9 mouse cellular contexts compared by ENCODE assay signal in genomic region chr15:86005691-86006525, GRCm38 (mm10). TPM values are rescaled to one million over a fixed set of nuclear protein-coding genes. Genes with fewer than 3 reads are reported as not detected.
DNase-seq lines count a peak whose midpoint lies in the region; ATAC-seq and TF ChIP-seq lines count a peak whose summit lies in the region.
"Had no signal": no experiment of that assay in that cellular context is flagged by ENCODE, and none has a peak within 500 bp of the region (broad histone marks: within the 10 kb centered on the region; RNA-seq: fewer than 3 reads in every experiment).

No protein-coding gene starts in this region.

- TF ChIP-seq POLR2A in thymus, adult 2 months (IDR thresholded peaks at IDR 0.05; ENCODE audit: control insufficient read depth, extremely low read depth, insufficient read depth, low read length, poor library complexity): no peak

- no peak for TF ChIP-seq CTCF in thymus, adult 2 months (IDR thresholded peaks at IDR 0.05; ENCODE audit: borderline replicate concordance, control insufficient read depth, extremely low read depth, insufficient read depth, low read length, poor library complexity)

- H3K36me3 ChIP-seq in midbrain, embryonic 11.5 days (ENCODE audit: control insufficient read depth, insufficient read depth, low read length): no peaks in the 10 kb centered on the region
- H3K36me3 ChIP-seq in thymus, adult 2 months (ENCODE audit: control insufficient read depth, insufficient read depth, low read length): no peaks in the 10 kb centered on the region
- H3K36me3 ChIP-seq: lung, embryonic 15.5 days had no signal

- DNase-seq in NIH3T3 (ENCODE audit: low read depth): peak; percentile 18
- DNase-seq in cerebellum, postnatal 14 days: peak; percentile 84 to 88
- DNase-seq in heart, adult 9 months (ENCODE audit: low spot score in 2 of 2): peak; percentile 46 to 57
- DNase-seq in midbrain, embryonic 11.5 days (ENCODE audit: low spot score, missing footprints): peak; percentile 96
- DNase-seq in right cerebral cortex, postnatal 4 days: no peak
- DNase-seq in spleen, adult 12 weeks (ENCODE audit: low spot score): no peak
- DNase-seq in thymus, adult 2 months: no peak

- WGBS in midbrain, embryonic 11.5 days: 12% methylated on average over 11 of the region's 11 CpGs
- 89% methylated on average over 11 of the region's 11 CpGs for WGBS in thymus, adult 2 months

- H3K27me3 ChIP-seq in midbrain, embryonic 11.5 days (ENCODE audit: control insufficient read depth, insufficient read depth, low read length): peaks cover 3% of the 10 kb centered on the region; the same call in 1 of the 2 replicates
- no peaks in the 10 kb centered on the region for H3K27me3 ChIP-seq in thymus, adult 2 months (ENCODE audit: control insufficient read depth, insufficient read depth, low read length)
- H3K27me3 ChIP-seq: lung, embryonic 15.5 days had no signal

- H3K9ac ChIP-seq in midbrain, embryonic 11.5 days (ENCODE audit: low read length): no peak overlapping the region
- H3K9ac ChIP-seq: lung, embryonic 15.5 days had no signal

- peaks cover 26% of the 10 kb centered on the region for H3K4me1 ChIP-seq in midbrain, embryonic 11.5 days (ENCODE audit: control insufficient read depth, insufficient read depth, low read length)
- peaks cover 35% of the 10 kb centered on the region for H3K4me1 ChIP-seq in thymus, adult 2 months (replicated peaks; ENCODE audit: control insufficient read depth, insufficient read depth, low read length)

- H3K4me2 ChIP-seq in midbrain, embryonic 11.5 days: peak overlapping the region; percentile 28; the same call in 1 of the 2 replicates
- H3K4me2 ChIP-seq: lung, embryonic 15.5 days had no signal

- peak overlapping the region; percentile 32 for H3K27ac ChIP-seq in midbrain, embryonic 11.5 days (ENCODE audit: low read depth, low read length)
- H3K27ac ChIP-seq in thymus, adult 2 months (ENCODE audit: control insufficient read depth, insufficient read depth, low read length): no peak overlapping the region

- H3K4me3 ChIP-seq in midbrain, embryonic 11.5 days (ENCODE audit: low read depth, low read length): no peak overlapping the region
- no peak overlapping the region for H3K4me3 ChIP-seq in thymus, adult 2 months (ENCODE audit: control insufficient read depth, insufficient read depth, low read length)
- H3K4me3 ChIP-seq: lung, embryonic 15.5 days had no signal

- H3K9me3 ChIP-seq in midbrain, embryonic 11.5 days (ENCODE audit: control insufficient read depth, low read length): no peaks in the 10 kb centered on the region
- H3K9me3 ChIP-seq: lung, embryonic 15.5 days had no signal

- ATAC-seq in midbrain, embryonic 11.5 days (ENCODE audit: low FRiP score): peak; percentile 90
- ATAC-seq in megakaryocyte progenitor cell, adult 5-6 weeks (replicated peaks; ENCODE audit: poor library complexity): no peak

RNA-seq across cellular contexts. Expression of gene Celsr1, which starts 27.7 kb away (rescaled TPM):
- 4.1 and 4.9 TPM in 2 replicates for polyA plus RNA-seq in midbrain, embryonic 11.5 days (2014; fragmentation: Nextera tagmentation; extraction: Ambion mirVana)
- 8.4 and 10.7 TPM in 2 replicates for total RNA-seq in megakaryocyte progenitor cell, adult 5-6 weeks (2015)
- total RNA-seq in megakaryocyte progenitor cell, adult 5-6 weeks (2017): 4.4 and 6.6 TPM in 2 replicates
- 40.0 and 47.8 TPM in 2 replicates for polyA plus RNA-seq in thymus, adult 2 months (2012; rRNA removed)

RNA-seq across cellular contexts. Expression of gene Gramd4, which starts 51.6 kb away (rescaled TPM):
- polyA plus RNA-seq in midbrain, embryonic 11.5 days (2014; fragmentation: Nextera tagmentation; extraction: Ambion mirVana): 7.8 and 8.9 TPM in 2 replicates
- 7.1 and 7.4 TPM in 2 replicates for total RNA-seq in megakaryocyte progenitor cell, adult 5-6 weeks (2015)
- total RNA-seq in megakaryocyte progenitor cell, adult 5-6 weeks (2017): 19.7 and 20.5 TPM in 2 replicates
- 35.1 and 37.1 TPM in 2 replicates for polyA plus RNA-seq in thymus, adult 2 months (2012; rRNA removed)

Comparison
In these comparisons a context has a peak if more than half of its experiments do, and no peak if none do; other contexts are left out.
1. DNase-seq: peak in NIH3T3 (single experiment), cerebellum, postnatal 14 days (2 of 2), heart, adult 9 months (2 of 2) and midbrain, embryonic 11.5 days (single experiment); none in right cerebral cortex, postnatal 4 days (single experiment), spleen, adult 12 weeks (single experiment) and thymus, adult 2 months (single experiment).